Mouse (Mus musculus) midbrain, embryonic 16.5 days (tissue): ENCODE measurements around the gene Itga9. TPM values are rescaled to one million over a fixed set of nuclear protein-coding genes. Genes with fewer than 3 reads are reported as not detected.

ENCODE experiments used
- ATAC-seq: fragments of 200-750 bp; cut with Nextera tagmentation; 2 replicates; pipeline ENCODE4 v1.8.0; 2017; ENCODE audit warnings: moderate TSS enrichment
- H3K27ac ChIP-seq: fragments of 300-500 bp; sonication (generic); 2 replicates; pipeline ENCODE4 v1.5.1; 2014; ENCODE audit warnings: mild to moderate bottlenecking, low read length, mixed read lengths
- H3K27me3 ChIP-seq: fragments of 300-500 bp; sonication (generic); 2 replicates; pipeline ENCODE4 v1.6.1; 2014; ENCODE audit warnings: low read depth, low read length, mixed read lengths; ENCODE audit not compliant: control insufficient read depth, insufficient read depth
- H3K36me3 ChIP-seq: fragments of 300-500 bp; sonication (generic); 2 replicates; pipeline ENCODE4 v1.6.1; 2014; ENCODE audit warnings: mild to moderate bottlenecking, low read length, moderate library complexity, mixed read lengths; ENCODE audit not compliant: control insufficient read depth, insufficient read depth
- H3K4me1 ChIP-seq: fragments of 300-500 bp; sonication (generic); 2 replicates; pipeline ENCODE4 v1.6.1; 2014; ENCODE audit warnings: mild to moderate bottlenecking, low read length, mixed read lengths; ENCODE audit not compliant: control insufficient read depth, insufficient read depth
- H3K4me2 ChIP-seq: fragments of 300-500 bp; sonication (generic); 2 replicates; pipeline ENCODE4 v1.6.1; 2014; ENCODE audit warnings: mild to moderate bottlenecking, low read length, mixed read lengths
- H3K4me3 ChIP-seq: fragments of 300-500 bp; sonication (generic); 2 replicates; pipeline ENCODE4 v1.5.1; 2014; ENCODE audit warnings: low read depth, mild to moderate bottlenecking, low read length, moderate library complexity, mixed read lengths
- H3K9ac ChIP-seq: fragments of 300-500 bp; sonication (generic); 2 replicates; pipeline ENCODE4 v1.6.1; 2014; ENCODE audit warnings: low read depth, low read length, mixed read lengths
- H3K9me3 ChIP-seq: fragments of 300-500 bp; sonication (generic); replicated peaks from 2 replicates; pipeline ENCODE4 v1.6.1; 2014; ENCODE audit warnings: mild to moderate bottlenecking, low read length, mixed read lengths; ENCODE audit not compliant: control insufficient read depth, poor library complexity, severe bottlenecking
- WGBS: fragments of 180-500 bp; shearing (Covaris S2); extraction: QIAGEN DNeasy Blood & Tissue Kit; methylation state at CpG from one replicate; pipeline ENCODE4 v1.1.7; 2014; 5-methylcytosine and 5-hydroxymethylcytosine counted together
- polyA plus RNA-seq: library from polyadenylated mRNA; unstranded; fragments of >200 nt; fragmentation: Nextera tagmentation; extraction: Ambion mirVana; gene quantifications from 2 replicates; pipeline ENCODE4 v1.2.1, GENCODE M21; 2015

Gene Itga9
- polyA plus RNA-seq, 1 experiment from 2014 or later, result 1.0 TPM

DNA sequence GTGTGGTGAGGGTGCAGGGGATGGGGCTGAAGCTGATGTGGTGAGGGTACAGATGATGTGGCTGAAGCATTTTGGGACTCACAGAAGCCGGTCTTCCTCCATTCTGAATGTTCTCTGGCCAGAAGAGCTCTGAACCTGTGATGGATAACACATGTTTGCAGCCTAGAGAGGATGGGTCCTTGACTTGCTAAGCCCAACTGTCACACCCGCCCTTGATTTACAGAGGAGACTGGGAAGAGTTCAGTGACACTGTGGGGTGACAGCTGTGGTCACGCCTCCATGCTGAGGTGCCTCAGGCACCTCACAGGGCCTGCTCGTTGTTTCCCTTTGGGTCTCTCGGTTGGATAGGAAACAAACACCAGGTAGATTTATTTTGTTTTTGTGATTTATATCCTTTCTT lies 238.5 kb downstream of the Itga9 start:
- no peak overlapping the region for H3K4me2 ChIP-seq
- H3K4me3 ChIP-seq, result no peak overlapping the region
- WGBS, result 82% methylated on average over 5 of the region's 5 CpGs
- no peak overlapping the region for H3K27ac ChIP-seq
- H3K4me1 ChIP-seq, result no peaks in the 10 kb centered on the region
- no peaks in the 10 kb centered on the region for H3K27me3 ChIP-seq
- H3K36me3 ChIP-seq, result no peaks in the 10 kb centered on the region
- H3K9me3 ChIP-seq, result no peaks in the 10 kb centered on the region
- no peak overlapping the region for H3K9ac ChIP-seq
- ATAC-seq, result no peak

GRCm38 (mm10) chr9:118846766-118847165 lies 240.3 kb downstream of the Itga9 start:
- Histone ChIP-seq H3K27ac (no peak overlapping the region), H3K4me3 (no peak overlapping the region), H3K27me3 (no peaks in the 10 kb centered on the region), H3K9ac (no peak overlapping the region), H3K36me3 (no peaks in the 10 kb centered on the region), H3K9me3 (no peaks in the 10 kb centered on the region), H3K4me1 (no peaks in the 10 kb centered on the region), H3K4me2 (no peak overlapping the region)
- WGBS, result 76% methylated on average over 3 of the region's 3 CpGs
- ATAC-seq, result no peak

DNA sequence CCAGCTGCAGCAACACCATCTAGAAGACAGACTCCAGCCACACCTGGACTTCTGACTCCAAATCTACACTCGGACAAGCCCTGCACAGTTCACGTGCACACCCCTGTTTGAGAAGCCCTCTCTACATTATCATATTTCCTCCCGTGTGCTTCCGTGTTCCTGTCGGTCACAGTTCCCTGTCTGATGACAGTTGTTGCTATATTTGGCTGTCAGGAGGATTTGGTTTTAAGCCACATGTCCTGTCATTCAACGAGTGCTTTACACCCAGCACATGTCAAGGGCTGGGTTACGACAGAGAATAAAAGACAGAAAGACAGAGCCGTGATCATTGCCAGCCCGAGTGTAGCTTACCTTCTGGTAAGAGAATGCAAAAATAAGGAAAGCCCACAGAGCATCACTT lies 250.2 kb downstream of the Itga9 start:
- H3K9me3 ChIP-seq, result no peaks in the 10 kb centered on the region
- no peaks in the 10 kb centered on the region for H3K36me3 ChIP-seq
- H3K4me1 ChIP-seq, result no peaks in the 10 kb centered on the region
- H3K27ac ChIP-seq, result no peak overlapping the region
- H3K9ac ChIP-seq, result no peak overlapping the region
- H3K27me3 ChIP-seq, result no peaks in the 10 kb centered on the region
- H3K4me2 ChIP-seq, result no peak overlapping the region
- no peak overlapping the region for H3K4me3 ChIP-seq
- 89% methylated on average over 9 of the region's 9 CpGs for WGBS
- ATAC-seq, result no peak

- H3K9ac ChIP-seq, result no peak overlapping the region
- WGBS, result 77% methylated on average over 12 of the region's 12 CpGs
- no peaks in the 10 kb centered on the region for H3K36me3 ChIP-seq
- no peaks in the 10 kb centered on the region for H3K27me3 ChIP-seq
- no peak for ATAC-seq
- H3K4me3 ChIP-seq, result no peak overlapping the region
- no peak overlapping the region for H3K4me2 ChIP-seq
- H3K9me3 ChIP-seq, result no peaks in the 10 kb centered on the region
- no peak overlapping the region for H3K27ac ChIP-seq
- no peaks in the 10 kb centered on the region for H3K4me1 ChIP-seq
Observed at GRCm38 (mm10) chr9:118860613-118861141, 254.2 kb downstream of the Itga9 start.

- H3K27me3 ChIP-seq, result no peaks in the 10 kb centered on the region
- no peak overlapping the region for H3K4me2 ChIP-seq
- 85% methylated on average over 12 of the region's 12 CpGs for WGBS
- ATAC-seq, result no peak
- no peak overlapping the region for H3K9ac ChIP-seq
- no peak overlapping the region for H3K4me3 ChIP-seq
- H3K9me3 ChIP-seq, result no peaks in the 10 kb centered on the region
- H3K4me1 ChIP-seq, result no peaks in the 10 kb centered on the region
- no peak overlapping the region for H3K27ac ChIP-seq
- no peaks in the 10 kb centered on the region for H3K36me3 ChIP-seq
Observed at GRCm38 (mm10) chr9:118862214-118862613, 255.7 kb downstream of the Itga9 start.

- ATAC-seq, result no peak
- WGBS, result 78% methylated on average over 9 of the region's 9 CpGs
- H3K4me1 ChIP-seq, result no peaks in the 10 kb centered on the region
Observed at GRCm38 (mm10) chr9:118862852-118863260, 256.4 kb downstream of the Itga9 start.

GRCm38 (mm10) chr9:118863528-118863927 lies 257.0 kb downstream of the Itga9 start:
- H3K9ac ChIP-seq, result no peak overlapping the region
- H3K27me3 ChIP-seq, result no peaks in the 10 kb centered on the region
- 89% methylated on average over 8 of the region's 8 CpGs for WGBS
- no peak for ATAC-seq
- H3K4me2 ChIP-seq, result no peak overlapping the region
- H3K36me3 ChIP-seq, result no peaks in the 10 kb centered on the region
- no peaks in the 10 kb centered on the region for H3K9me3 ChIP-seq
- H3K4me1 ChIP-seq, result no peaks in the 10 kb centered on the region
- no peak overlapping the region for H3K27ac ChIP-seq
- no peak overlapping the region for H3K4me3 ChIP-seq

More at GRCm38 (mm10) chr9:118862852-118863260, 256.4 kb downstream of the Itga9 start:
- Histone ChIP-seq H3K9ac (no peak overlapping the region), H3K4me3 (no peak overlapping the region), H3K27ac (no peak overlapping the region), H3K36me3 (no peaks in the 10 kb centered on the region), H3K4me2 (no peak overlapping the region), H3K27me3 (no peaks in the 10 kb centered on the region), H3K9me3 (no peaks in the 10 kb centered on the region)

- WGBS, result 87% methylated on average over 2 of the region's 2 CpGs
- no peak overlapping the region for H3K4me2 ChIP-seq
- H3K9ac ChIP-seq, result no peak overlapping the region
- no peaks in the 10 kb centered on the region for H3K4me1 ChIP-seq
- ATAC-seq, result no peak
- H3K27ac ChIP-seq, result no peak overlapping the region
- no peak overlapping the region for H3K4me3 ChIP-seq
- no peaks in the 10 kb centered on the region for H3K27me3 ChIP-seq
- no peaks in the 10 kb centered on the region for H3K36me3 ChIP-seq
- no peaks in the 10 kb centered on the region for H3K9me3 ChIP-seq
Observed at GRCm38 (mm10) chr9:118866949-118867348, 260.5 kb downstream of the Itga9 start.

- WGBS, result 90% methylated on average over 8 of the region's 8 CpGs
- Histone ChIP-seq H3K27me3 (no peaks in the 10 kb centered on the region), H3K9ac (no peak overlapping the region), H3K4me1 (no peaks in the 10 kb centered on the region), H3K36me3 (no peaks in the 10 kb centered on the region), H3K4me2 (no peak overlapping the region), H3K9me3 (no peaks in the 10 kb centered on the region), H3K27ac (no peak overlapping the region), H3K4me3 (no peak overlapping the region)
- no peak for ATAC-seq
Observed at GRCm38 (mm10) chr9:118867851-118868250, 261.4 kb downstream of the Itga9 start.
